Mouse (Mus musculus): ENCODE measurements at regions not wholly inside any gene's neighbourhood (a gene's known extent, or its start where the extent isn't known, plus 50 kb on each side); places are given as distances from the start of the nearest gene placed in this dataset.
A peak's percentile ranks its signal among the peaks of the same experiment; 100 is the strongest.

GRCm38 (mm10) chr8:30482956-30483355, 2945.6 kb upstream of the 5930422O12Rik start:
- no peak overlapping the region for H3K4me3 ChIP-seq (ENCODE audit: low read depth, low read length)
- no peak overlapping the region for H3K9ac ChIP-seq
- H3K27me3 ChIP-seq (ENCODE audit: insufficient read depth, low read length) = no peaks in the 10 kb centered on the region
- DNase-seq (no peak), ATAC-seq (ENCODE audit: insufficient read depth) (no peak)
- H3K4me2 ChIP-seq = no peak overlapping the region
- TF ChIP-seq CTCF (IDR thresholded peaks at IDR 0.05; ENCODE audit: low read depth) = no peak
- no peaks in the 10 kb centered on the region for H3K9me3 ChIP-seq (ENCODE audit: low read depth, low read length)
- 72% methylated on average over 3 of the region's 3 CpGs for WGBS
- H3K27ac ChIP-seq (ENCODE audit: low read depth) = no peak overlapping the region
- no peaks in the 10 kb centered on the region for H3K36me3 ChIP-seq (ENCODE audit: insufficient read depth)
- no peaks in the 10 kb centered on the region for H3K4me1 ChIP-seq (ENCODE audit: insufficient read depth)

DNA sequence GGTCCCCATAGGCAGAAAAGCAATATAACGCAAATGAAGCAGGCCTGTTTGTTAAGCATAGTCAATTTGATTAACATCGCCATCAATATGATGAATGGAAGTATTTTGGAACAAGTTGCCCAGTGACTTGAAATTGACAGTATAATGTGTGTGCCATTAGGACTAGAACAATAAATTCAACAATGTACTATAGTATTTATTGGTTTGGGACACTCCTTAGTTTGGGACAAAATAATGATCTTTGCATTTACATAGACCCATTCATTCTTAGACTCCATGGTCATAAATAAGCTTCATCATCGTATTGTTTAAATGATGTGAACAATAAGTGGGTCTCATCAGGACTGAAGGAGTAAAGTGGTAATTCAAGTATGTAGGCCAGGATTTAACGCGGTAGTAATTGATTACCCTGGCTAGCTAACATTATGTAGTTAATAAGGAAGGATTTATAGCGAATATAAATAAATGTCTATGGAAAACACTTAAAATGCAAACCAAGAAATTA, 2933.6 kb upstream of the 5930422O12Rik start:
- DNase-seq (no peak), ATAC-seq (ENCODE audit: insufficient read depth) (no peak)
- Histone ChIP-seq H3K4me3 (ENCODE audit: low read depth, low read length) (no peak overlapping the region), H3K9ac (no peak overlapping the region), H3K4me2 (no peak overlapping the region), H3K27me3 (ENCODE audit: insufficient read depth, low read length) (no peaks in the 10 kb centered on the region), H3K4me1 (ENCODE audit: insufficient read depth) (no peaks in the 10 kb centered on the region), H3K36me3 (ENCODE audit: insufficient read depth) (no peaks in the 10 kb centered on the region), H3K9me3 (ENCODE audit: low read depth, low read length) (no peaks in the 10 kb centered on the region), H3K27ac (ENCODE audit: low read depth) (no peak overlapping the region)
- no peak for TF ChIP-seq CTCF (IDR thresholded peaks at IDR 0.05; ENCODE audit: low read depth)
- WGBS = 89% methylated on average over 6 of the region's 6 CpGs

GRCm38 (mm10) chr8:30502164-30502563, 2926.3 kb upstream of the 5930422O12Rik start:
- H3K36me3 ChIP-seq (ENCODE audit: insufficient read depth) = no peaks in the 10 kb centered on the region
- H3K9ac ChIP-seq = no peak overlapping the region
- H3K27me3 ChIP-seq (ENCODE audit: insufficient read depth, low read length) = no peaks in the 10 kb centered on the region
- WGBS = 69% methylated on average over 2 of the region's 2 CpGs
- ATAC-seq (ENCODE audit: insufficient read depth) (no peak), DNase-seq (no peak)
- no peak overlapping the region for H3K4me2 ChIP-seq
- no peak overlapping the region for H3K4me3 ChIP-seq (ENCODE audit: low read depth, low read length)
- no peaks in the 10 kb centered on the region for H3K9me3 ChIP-seq (ENCODE audit: low read depth, low read length)
- H3K4me1 ChIP-seq (ENCODE audit: insufficient read depth) = no peaks in the 10 kb centered on the region
- H3K27ac ChIP-seq (ENCODE audit: low read depth) = no peak overlapping the region
- no peak for TF ChIP-seq CTCF (IDR thresholded peaks at IDR 0.05; ENCODE audit: low read depth)

DNA sequence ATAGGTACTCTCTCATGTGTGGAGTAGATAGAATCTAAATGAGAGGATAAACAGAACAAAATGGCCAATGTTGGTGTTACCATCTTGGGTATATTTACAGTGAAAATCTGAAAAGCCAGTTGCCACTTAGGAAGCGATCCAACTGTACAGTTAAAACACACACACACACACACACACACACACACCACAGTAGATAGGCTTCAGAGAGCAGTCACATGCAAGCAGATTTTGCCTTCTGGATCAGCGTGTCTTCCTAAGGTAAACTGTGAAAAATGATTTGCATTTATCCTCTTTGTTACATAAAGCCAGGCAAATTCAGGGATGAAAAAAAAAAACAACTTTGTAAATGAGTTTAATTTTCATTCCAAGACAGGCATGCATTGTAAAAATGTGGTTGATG, 2917.2 kb upstream of the 5930422O12Rik start:
- ATAC-seq (ENCODE audit: insufficient read depth) = no peak
- no peaks in the 10 kb centered on the region for H3K36me3 ChIP-seq (ENCODE audit: insufficient read depth)

GRCm38 (mm10) chr8:30522806-30523462, 2905.6 kb upstream of the 5930422O12Rik start:
- no peak for TF ChIP-seq CTCF (IDR thresholded peaks at IDR 0.05; ENCODE audit: low read depth)
- Histone ChIP-seq H3K36me3 (ENCODE audit: insufficient read depth) (no peaks in the 10 kb centered on the region), H3K4me3 (ENCODE audit: low read depth, low read length) (no peak overlapping the region), H3K27me3 (ENCODE audit: insufficient read depth, low read length) (no peaks in the 10 kb centered on the region), H3K4me1 (ENCODE audit: insufficient read depth) (no peaks in the 10 kb centered on the region), H3K9ac (no peak overlapping the region), H3K27ac (ENCODE audit: low read depth) (no peak overlapping the region), H3K4me2 (no peak overlapping the region), H3K9me3 (ENCODE audit: low read depth, low read length) (no peaks in the 10 kb centered on the region)
- ATAC-seq (ENCODE audit: insufficient read depth) (no peak), DNase-seq (peak; percentile 7)
- 33% methylated on average over 10 of the region's 10 CpGs for WGBS

More for the DNA sequence above, 2917.2 kb upstream of the 5930422O12Rik start:
- H3K4me1 ChIP-seq (ENCODE audit: insufficient read depth) = no peaks in the 10 kb centered on the region
- no peaks in the 10 kb centered on the region for H3K9me3 ChIP-seq (ENCODE audit: low read depth, low read length)
- DNase-seq = no peak
- H3K9ac ChIP-seq = no peak overlapping the region
- no peak overlapping the region for H3K4me2 ChIP-seq
- no peak overlapping the region for H3K4me3 ChIP-seq (ENCODE audit: low read depth, low read length)
- H3K27me3 ChIP-seq (ENCODE audit: insufficient read depth, low read length) = no peaks in the 10 kb centered on the region
- no peak for TF ChIP-seq CTCF (IDR thresholded peaks at IDR 0.05; ENCODE audit: low read depth)
- H3K27ac ChIP-seq (ENCODE audit: low read depth) = no peak overlapping the region
- 66% methylated on average over 2 of the region's 2 CpGs for WGBS

DNA sequence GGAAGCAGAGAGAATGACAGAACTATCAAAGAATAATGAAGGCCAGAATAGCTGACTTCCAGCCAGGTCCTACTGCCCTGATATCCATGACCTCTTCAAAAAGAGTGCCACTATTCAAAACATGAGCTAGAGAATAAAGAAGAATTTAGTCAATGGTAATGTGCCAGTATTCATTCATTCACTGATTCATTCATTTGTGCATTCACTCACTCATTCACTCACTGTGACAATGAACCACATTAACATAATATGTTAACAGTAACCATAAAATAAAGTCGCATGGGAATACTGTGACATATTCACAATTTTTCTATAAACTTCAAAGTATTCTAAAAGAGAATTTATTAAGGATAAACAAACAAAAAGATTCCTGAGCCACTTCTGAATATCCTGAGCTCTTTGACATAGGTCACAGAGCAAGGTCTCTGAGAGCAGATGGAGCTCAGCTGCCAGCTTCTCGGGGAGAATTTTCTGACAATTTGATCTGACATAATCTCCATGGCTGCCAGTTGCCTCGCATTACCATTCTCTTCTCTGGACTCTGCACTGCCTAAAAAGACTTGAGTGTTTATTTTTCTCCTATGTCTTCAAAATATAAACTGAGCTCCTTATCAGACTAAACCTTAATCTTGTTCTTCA, 2895.5 kb upstream of the 5930422O12Rik start:
- H3K4me2 ChIP-seq = no peak overlapping the region
- H3K4me3 ChIP-seq (ENCODE audit: low read depth, low read length) = no peak overlapping the region
- H3K27ac ChIP-seq (ENCODE audit: low read depth) = no peak overlapping the region
- WGBS = 32% methylated on average over 3 of the region's 3 CpGs
- DNase-seq (no peak), ATAC-seq (ENCODE audit: insufficient read depth) (no peak)
- H3K36me3 ChIP-seq (ENCODE audit: insufficient read depth) = no peaks in the 10 kb centered on the region
- H3K4me1 ChIP-seq (ENCODE audit: insufficient read depth) = no peaks in the 10 kb centered on the region
- H3K9ac ChIP-seq = no peak overlapping the region
- H3K9me3 ChIP-seq (ENCODE audit: low read depth, low read length) = no peaks in the 10 kb centered on the region
- TF ChIP-seq CTCF (IDR thresholded peaks at IDR 0.05; ENCODE audit: low read depth) = no peak
- H3K27me3 ChIP-seq (ENCODE audit: insufficient read depth, low read length) = no peaks in the 10 kb centered on the region

DNA sequence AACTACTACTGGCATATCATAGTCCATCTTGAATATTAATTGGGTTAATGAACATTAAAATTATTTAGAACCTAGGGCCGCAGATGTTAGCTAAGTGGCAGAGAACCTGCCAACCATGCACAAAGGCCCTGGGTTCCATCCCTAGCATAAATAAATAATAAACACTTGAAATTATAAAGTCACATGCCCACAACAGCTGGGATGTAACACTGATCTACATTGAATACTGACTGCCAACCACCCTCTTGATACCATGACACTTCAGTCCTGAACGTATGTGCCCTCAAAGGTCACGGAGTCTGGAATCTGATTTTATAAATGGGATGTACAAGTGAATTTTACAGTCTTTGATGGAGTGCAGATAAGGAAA, 2895.0 kb upstream of the 5930422O12Rik start:
- DNase-seq (no peak), ATAC-seq (ENCODE audit: insufficient read depth) (no peak)
- TF ChIP-seq CTCF (IDR thresholded peaks at IDR 0.05; ENCODE audit: low read depth) = no peak
- Histone ChIP-seq H3K27ac (ENCODE audit: low read depth) (no peak overlapping the region), H3K36me3 (ENCODE audit: insufficient read depth) (no peaks in the 10 kb centered on the region), H3K4me2 (no peak overlapping the region), H3K9me3 (ENCODE audit: low read depth, low read length) (no peaks in the 10 kb centered on the region), H3K9ac (no peak overlapping the region), H3K4me3 (ENCODE audit: low read depth, low read length) (no peak overlapping the region), H3K27me3 (ENCODE audit: insufficient read depth, low read length) (no peaks in the 10 kb centered on the region), H3K4me1 (ENCODE audit: insufficient read depth) (no peaks in the 10 kb centered on the region)
- 64% methylated on average over 3 of the region's 3 CpGs for WGBS

Measured in lung, embryonic 14.5 days (tissue).